Mouse (Mus musculus) telencephalon, adult 2 months (tissue): Measurements from ENCODE around the gene Midn.

Experiments
- DNase-seq: peaks from one replicate; pipeline ENCODE4 v3.0.0-alpha.2; 2011; ENCODE audit warnings: low read depth, low spot score

Midn gene

GRCm38 (mm10) chr10:80194441-80194840 is 46.4 kb downstream of the Midn start:
- no peak for DNase-seq

DNA sequence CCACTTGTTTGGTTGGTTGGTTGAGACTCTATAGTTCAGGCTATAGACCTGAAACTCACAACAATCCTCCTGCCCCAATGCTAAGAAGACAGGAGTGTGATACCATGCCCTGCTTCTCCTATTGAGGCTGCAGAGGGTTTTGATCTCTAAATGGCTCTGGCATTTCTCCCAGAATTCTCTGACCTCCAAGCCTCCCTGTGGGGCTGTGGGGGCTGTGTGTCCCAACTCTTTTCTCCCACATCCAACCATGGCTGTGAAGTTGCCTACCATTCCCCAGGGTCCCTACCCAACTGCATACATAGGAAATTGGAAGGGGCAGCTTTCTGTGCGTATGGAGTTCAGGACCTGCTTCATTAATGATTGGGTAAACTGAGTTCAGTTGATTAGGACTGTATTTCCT is 48.1 kb downstream of the Midn start:
- DNase-seq, result no peak

GRCm38 (mm10) chr10:80196778-80197581 is 48.9 kb downstream of the Midn start:
- no peak for DNase-seq

GRCm38 (mm10) chr10:80199440-80200008 is 51.5 kb downstream of the Midn start:
- DNase-seq, result no peak

- DNase-seq, result no peak
Observed at GRCm38 (mm10) chr10:80200485-80200884, 52.4 kb downstream of the Midn start.

DNA sequence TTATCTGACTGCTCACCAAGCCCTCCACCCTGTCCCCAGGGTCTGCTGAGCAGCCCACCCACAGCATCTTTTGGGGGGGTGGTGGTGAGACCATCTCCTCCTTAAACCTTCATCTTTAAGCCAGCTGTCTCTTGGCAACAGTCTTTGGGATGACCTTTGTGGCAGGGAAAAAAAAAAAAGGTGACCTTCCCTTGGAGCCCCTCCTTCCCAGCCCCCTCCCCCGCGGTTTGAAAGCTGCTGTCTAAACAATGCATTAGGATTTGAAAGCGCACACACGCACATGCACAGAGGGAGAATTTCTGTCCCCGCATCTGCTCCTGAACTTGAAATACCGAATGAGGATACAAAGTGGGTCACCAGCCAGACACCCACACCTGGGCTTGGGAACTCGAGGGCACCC is 56.0 kb downstream of the Midn start:
- no peak for DNase-seq

GRCm38 (mm10) chr10:80207201-80207600 is 59.1 kb downstream of the Midn start:
- no peak for DNase-seq

GRCm38 (mm10) chr10:80207676-80208075 is 59.6 kb downstream of the Midn start:
- no peak for DNase-seq
